Mouse (Mus musculus) embryonic fibroblast, embryonic 13.5 days (primary cell): ENCODE results near the gene Srgap2.

ENCODE experiments used
- CTCF ChIP-seq: IDR thresholded peaks from 2 replicates; pipeline ENCODE4 v1.5.1; 2011; ENCODE audit warnings: mild to moderate bottlenecking, control low read depth, low read length, moderate library complexity, borderline replicate concordance; ENCODE audit not compliant: insufficient read depth
- POLR2A ChIP-seq: IDR thresholded peaks from 2 replicates; pipeline ENCODE4 v1.6.1; 2011; ENCODE audit warnings: low read depth, mild to moderate bottlenecking, control low read depth, low read length, moderate library complexity

DNA sequence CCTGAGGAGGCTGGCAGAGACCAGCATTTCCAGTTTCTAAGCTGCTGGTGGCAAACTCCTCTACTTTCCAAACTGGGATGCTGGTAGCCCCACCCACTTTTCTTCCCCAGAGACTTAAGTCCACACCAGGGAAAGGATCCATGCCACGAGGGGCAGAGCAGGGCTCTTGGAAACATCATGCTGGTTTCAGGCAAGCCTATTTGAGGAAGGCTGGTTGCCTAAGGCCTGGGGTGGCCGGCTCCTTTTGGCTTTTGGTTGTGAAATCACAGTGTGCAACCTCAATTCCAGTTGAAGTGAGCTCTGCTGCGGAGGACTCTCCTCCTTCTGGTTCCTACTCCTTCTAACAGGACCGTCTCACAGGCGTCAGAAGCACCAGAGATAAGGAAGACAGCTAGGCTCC is 240.3 kb downstream of the Srgap2 start:
- TF ChIP-seq CTCF (no peak), POLR2A (no peak)
